Mouse (Mus musculus) kidney, adult 2 months (tissue): ENCODE measurements around the gene Ceacam18. TPM values are rescaled to one million over a fixed set of nuclear protein-coding genes. Genes with fewer than 3 reads are reported as not detected.

Experiments
- DNase-seq: peaks from one replicate; pipeline ENCODE4 v3.0.0; 2021
- H3K27ac ChIP-seq: fragments of 200-500 bp; 2 replicates; pipeline ENCODE4 v1.5.1; 2012; ENCODE audit warnings: low read depth, low read length, control low read depth, inconsistent platforms; ENCODE audit not compliant: insufficient read depth
- H3K27me3 ChIP-seq: fragments of 200-500 bp; replicated peaks from 2 replicates; pipeline ENCODE4 v1.6.1; 2012; ENCODE audit warnings: mild to moderate bottlenecking, moderate library complexity, low read length, inconsistent platforms; ENCODE audit not compliant: control insufficient read depth, insufficient read depth
- H3K36me3 ChIP-seq: fragments of 200-500 bp; 2 replicates; pipeline ENCODE4 v1.6.1; 2012; ENCODE audit warnings: mild to moderate bottlenecking, moderate library complexity, low read length, inconsistent platforms; ENCODE audit not compliant: control insufficient read depth, insufficient read depth
- H3K4me1 ChIP-seq: fragments of 200-500 bp; 2 replicates; pipeline ENCODE4 v1.6.1; 2011; ENCODE audit warnings: low read length; ENCODE audit not compliant: control insufficient read depth, insufficient read depth
- H3K4me3 ChIP-seq: fragments of 200-500 bp; 2 replicates; pipeline ENCODE4 v1.5.1; 2011; ENCODE audit warnings: mild to moderate bottlenecking, low read depth, low read length, control low read depth; ENCODE audit not compliant: insufficient read depth
- CTCF ChIP-seq: fragments of 200-500 bp; conservative IDR thresholded peaks from 2 replicates; pipeline ENCODE4 v1.5.1; 2011; ENCODE audit warnings: low read depth, mild to moderate bottlenecking, control low read depth, low read length, moderate library complexity, mixed read lengths; ENCODE audit not compliant: insufficient read depth, insufficient read length
- POLR2A ChIP-seq: fragments of 200-500 bp; IDR thresholded peaks from one replicate; pipeline ENCODE4 v1.6.1; 2011; ENCODE audit warnings: low read depth, low read length, control low read depth
- WGBS: fragments of 180-500 bp; shearing (Covaris S2); methylation state at CpG from one replicate; pipeline ENCODE4 v1.1.7; 2018; 5-methylcytosine and 5-hydroxymethylcytosine counted together
- polyA plus RNA-seq: library from polyadenylated mRNA; depleted of rRNA; stranded (reverse); fragments of >200 nt; gene quantifications from 2 replicates; pipeline ENCODE4 v1.2.3, GENCODE M21; 2012

The Ceacam18 gene
- polyA plus RNA-seq, 1 experiment, result not detected

DNA sequence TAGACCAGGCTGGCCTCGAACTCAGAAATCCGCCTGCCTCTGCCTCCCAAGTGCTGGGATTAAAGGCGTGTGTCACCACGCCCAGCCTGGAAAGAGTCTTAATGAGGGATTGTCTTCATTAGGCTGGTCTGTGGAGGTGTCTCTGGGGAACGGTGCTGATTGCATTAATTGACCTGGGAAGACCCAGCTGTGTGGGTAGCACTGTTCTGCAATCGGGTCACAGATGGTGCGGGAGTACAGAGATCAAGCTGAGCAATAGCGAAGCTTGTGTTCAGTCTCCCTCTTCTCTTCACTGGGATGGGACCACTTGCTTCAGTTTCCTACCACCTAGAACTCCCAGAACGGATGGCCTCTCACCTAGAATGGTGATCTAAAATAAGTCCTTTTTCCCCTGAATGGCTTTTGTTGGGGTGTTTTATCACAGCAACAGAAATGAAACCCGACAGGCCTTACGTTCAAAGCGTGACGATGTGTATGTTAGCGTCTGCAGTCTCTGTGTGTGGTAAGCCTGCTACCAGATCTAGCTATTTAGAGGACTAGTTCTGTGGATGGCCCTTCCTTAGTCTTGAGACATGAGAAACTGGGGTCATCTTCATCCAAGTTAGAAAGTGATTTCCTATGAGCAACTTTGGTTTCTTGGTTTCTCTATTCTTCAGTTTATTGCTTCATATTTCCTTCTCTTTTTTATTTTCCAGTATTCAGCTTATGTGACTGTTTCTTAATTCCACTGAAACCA lies 20.5 kb upstream of the Ceacam18 start:
- no peak overlapping the region for H3K4me3 ChIP-seq
- 91% methylated on average over 14 of the region's 14 CpGs for WGBS
- H3K27me3 ChIP-seq, result no peaks in the 10 kb centered on the region
- H3K27ac ChIP-seq, result no peak overlapping the region
- H3K4me1 ChIP-seq, result no peaks in the 10 kb centered on the region
- H3K36me3 ChIP-seq, result no peaks in the 10 kb centered on the region
- no peak for DNase-seq
- TF ChIP-seq CTCF, result no peak
- TF ChIP-seq POLR2A, result no peak

DNA sequence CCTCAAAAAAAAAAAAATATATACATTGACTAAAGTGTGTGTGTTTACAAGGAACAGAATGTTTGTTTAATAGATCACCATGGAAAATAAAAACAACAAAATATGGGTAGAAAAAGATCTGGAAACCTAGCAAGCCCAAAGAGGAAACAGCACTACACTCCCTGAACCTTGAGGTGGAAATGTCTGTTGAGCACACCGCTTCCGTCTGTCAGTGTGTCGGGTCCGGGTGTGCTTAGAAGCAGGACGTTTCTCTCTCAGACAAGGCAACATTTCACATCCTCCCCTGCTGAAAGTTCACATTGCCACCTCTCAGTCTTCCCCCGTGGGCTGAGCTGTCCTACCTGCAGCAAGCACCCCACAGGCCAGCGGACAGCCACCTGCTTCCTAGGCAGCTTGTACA lies 11.6 kb upstream of the Ceacam18 start:
- H3K27me3 ChIP-seq, result no peaks in the 10 kb centered on the region
- WGBS, result 73% methylated on average over 7 of the region's 7 CpGs
- no peaks in the 10 kb centered on the region for H3K4me1 ChIP-seq
- H3K27ac ChIP-seq, result no peak overlapping the region
- no peaks in the 10 kb centered on the region for H3K36me3 ChIP-seq
- no peak overlapping the region for H3K4me3 ChIP-seq
- no peak for TF ChIP-seq CTCF
- TF ChIP-seq POLR2A, result no peak
- no peak for DNase-seq

DNA sequence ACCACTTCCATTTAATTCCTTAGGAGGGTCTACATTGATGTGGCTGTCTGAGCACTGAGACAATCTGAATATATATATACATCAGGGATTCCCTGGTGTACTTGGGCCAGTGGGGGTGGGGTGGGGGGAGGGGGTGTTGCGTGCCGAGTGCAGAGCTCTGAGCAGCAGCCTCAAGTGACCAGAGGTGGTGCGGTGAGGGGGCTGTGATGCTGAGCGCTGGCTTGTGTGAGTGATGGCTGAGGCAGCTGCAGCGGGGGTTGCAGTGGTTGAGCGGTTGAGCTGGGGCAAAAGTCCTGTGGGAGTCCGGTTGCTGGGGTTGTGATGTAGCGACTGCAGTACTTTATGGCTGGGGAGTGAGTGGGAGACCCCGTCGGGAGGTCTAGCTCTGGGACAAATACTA lies 10.7 kb upstream of the Ceacam18 start:
- 14% methylated on average over 10 of the region's 10 CpGs for WGBS
- Histone ChIP-seq H3K36me3 (no peaks in the 10 kb centered on the region), H3K4me3 (no peak overlapping the region), H3K27ac (no peak overlapping the region), H3K27me3 (no peaks in the 10 kb centered on the region), H3K4me1 (no peaks in the 10 kb centered on the region)
- TF ChIP-seq CTCF (no peak), POLR2A (no peak)
- no peak for DNase-seq

DNA sequence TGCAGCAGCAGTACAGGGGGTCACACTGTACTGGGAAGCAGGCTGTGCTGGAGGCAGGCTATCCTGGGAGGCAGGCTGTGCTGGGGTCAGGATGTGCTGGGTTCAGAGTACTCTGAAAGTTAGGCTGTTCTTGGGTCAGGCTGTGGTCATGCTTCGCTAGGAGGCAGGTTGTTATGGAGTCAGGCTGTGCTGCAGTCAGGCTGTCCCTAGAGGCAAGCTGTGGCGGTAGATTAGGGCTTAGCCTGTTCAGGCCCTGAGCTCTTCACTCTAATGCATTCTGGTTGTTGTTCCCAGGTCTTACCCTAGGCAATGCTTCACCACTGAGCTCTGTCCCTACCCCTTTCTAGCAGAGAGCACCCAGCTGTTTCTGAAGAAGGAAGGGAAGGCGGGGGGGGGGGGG lies 9.4 kb upstream of the Ceacam18 start:
- Histone ChIP-seq H3K4me1 (no peaks in the 10 kb centered on the region), H3K27me3 (no peaks in the 10 kb centered on the region), H3K36me3 (no peaks in the 10 kb centered on the region), H3K4me3 (no peak overlapping the region), H3K27ac (no peak overlapping the region)
- no peak for DNase-seq
- no peak for TF ChIP-seq CTCF
- no peak for TF ChIP-seq POLR2A
- 72% methylated on average over 3 of the region's 3 CpGs for WGBS

DNA sequence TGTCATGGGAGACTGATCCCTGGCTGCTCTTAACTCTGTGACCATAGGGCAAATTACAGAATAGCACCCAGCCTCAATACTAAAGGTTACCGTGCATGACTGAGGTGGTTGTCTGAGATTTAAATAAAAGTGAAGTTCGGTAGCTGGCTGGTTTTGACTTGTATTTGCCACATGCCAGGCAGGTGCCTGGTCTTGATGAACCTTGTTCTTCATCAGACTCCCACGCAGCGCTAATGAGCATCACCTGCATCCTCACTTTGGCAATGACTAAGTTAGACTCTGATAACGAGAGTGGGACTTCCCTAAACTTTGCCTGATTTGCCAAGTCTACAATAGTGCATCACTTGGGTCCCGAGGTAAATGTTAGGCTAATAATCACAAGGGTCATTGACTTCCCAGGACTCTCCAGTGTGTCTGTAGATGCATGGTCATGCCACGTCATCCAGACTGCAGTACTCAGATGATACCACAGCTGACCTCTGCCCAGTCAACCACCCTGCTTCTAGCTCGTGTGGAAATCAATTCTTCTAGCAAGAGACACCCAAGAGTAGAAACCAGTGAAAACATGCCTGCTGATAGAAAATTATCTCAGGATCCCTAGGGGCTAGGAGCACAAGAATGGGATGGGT lies 8.6 kb upstream of the Ceacam18 start:
- Histone ChIP-seq H3K4me3 (no peak overlapping the region), H3K4me1 (no peaks in the 10 kb centered on the region), H3K27ac (no peak overlapping the region), H3K36me3 (no peaks in the 10 kb centered on the region), H3K27me3 (no peaks in the 10 kb centered on the region)
- no peak for DNase-seq
- no peak for TF ChIP-seq CTCF
- no peak for TF ChIP-seq POLR2A
- WGBS, result 64% methylated on average over 8 of the region's 8 CpGs

DNA sequence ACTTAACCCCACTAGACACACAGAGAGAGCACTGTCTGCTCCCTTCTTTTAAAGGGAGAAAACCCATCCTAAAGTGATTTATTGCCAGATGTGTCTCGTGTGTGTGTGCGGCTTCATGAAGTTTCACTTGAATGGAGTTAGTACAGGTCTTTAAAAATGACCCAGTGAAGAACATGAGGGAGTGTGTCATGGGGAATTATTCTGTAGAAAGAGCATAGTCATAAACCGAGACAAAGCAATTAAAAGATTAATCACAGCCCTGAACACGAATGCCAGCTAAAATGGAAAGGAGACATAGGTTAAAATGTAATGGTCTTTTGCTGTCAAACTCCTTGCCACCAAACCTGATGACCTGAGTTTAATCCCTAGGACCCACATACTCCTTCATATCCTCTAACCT lies 567 bp upstream of the Ceacam18 start:
- no peak for TF ChIP-seq POLR2A
- no peak for TF ChIP-seq CTCF
- Histone ChIP-seq H3K27me3 (no peaks in the 10 kb centered on the region), H3K4me1 (no peaks in the 10 kb centered on the region), H3K36me3 (no peaks in the 10 kb centered on the region), H3K27ac (no peak overlapping the region), H3K4me3 (no peak overlapping the region)
- DNase-seq, result no peak
- WGBS, result 36% methylated on average over 4 of the region's 4 CpGs

DNA sequence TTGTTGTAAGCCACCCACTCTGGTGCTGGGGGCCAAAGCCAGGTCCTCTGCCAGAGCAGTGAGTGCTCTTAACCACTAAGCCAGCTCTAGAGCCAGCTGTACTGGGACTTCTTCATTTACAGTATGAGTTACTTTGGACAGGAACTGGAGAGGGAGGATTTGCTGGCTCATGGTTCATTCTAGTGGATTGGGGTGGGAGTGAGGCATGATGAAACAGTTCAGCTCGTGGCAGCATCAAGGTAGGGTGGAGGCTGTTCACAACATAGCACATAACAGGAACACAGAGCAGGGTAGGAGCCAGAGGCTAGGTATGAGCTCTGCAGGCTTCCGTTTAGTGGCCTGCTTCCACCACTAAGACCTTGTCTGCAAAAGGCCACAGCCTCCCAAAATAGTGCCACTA lies 1.7 kb downstream of the Ceacam18 start:
- H3K4me3 ChIP-seq, result no peak overlapping the region
- 52% methylated on average over 2 of the region's 2 CpGs for WGBS
- no peaks in the 10 kb centered on the region for H3K4me1 ChIP-seq
- H3K27ac ChIP-seq, result no peak overlapping the region
- H3K36me3 ChIP-seq, result no peaks in the 10 kb centered on the region
- TF ChIP-seq CTCF, result no peak
- no peak for TF ChIP-seq POLR2A
- no peaks in the 10 kb centered on the region for H3K27me3 ChIP-seq
- DNase-seq, result no peak
